Mouse (Mus musculus) lung, postnatal 14 days (tissue): Measurements from ENCODE around the gene Snta1.
A peak's percentile ranks its signal among the peaks of the same experiment; 100 is the strongest.
"Not testable (repeated sequence)": the region's sequence is repeated elsewhere in the genome, so short reads cannot be mapped to it uniquely, and the experiment has no call there.

Experiments used
- DNase-seq: peaks from one replicate; pipeline ENCODE4 v3.0.0; 2021

Snta1 gene

DNA sequence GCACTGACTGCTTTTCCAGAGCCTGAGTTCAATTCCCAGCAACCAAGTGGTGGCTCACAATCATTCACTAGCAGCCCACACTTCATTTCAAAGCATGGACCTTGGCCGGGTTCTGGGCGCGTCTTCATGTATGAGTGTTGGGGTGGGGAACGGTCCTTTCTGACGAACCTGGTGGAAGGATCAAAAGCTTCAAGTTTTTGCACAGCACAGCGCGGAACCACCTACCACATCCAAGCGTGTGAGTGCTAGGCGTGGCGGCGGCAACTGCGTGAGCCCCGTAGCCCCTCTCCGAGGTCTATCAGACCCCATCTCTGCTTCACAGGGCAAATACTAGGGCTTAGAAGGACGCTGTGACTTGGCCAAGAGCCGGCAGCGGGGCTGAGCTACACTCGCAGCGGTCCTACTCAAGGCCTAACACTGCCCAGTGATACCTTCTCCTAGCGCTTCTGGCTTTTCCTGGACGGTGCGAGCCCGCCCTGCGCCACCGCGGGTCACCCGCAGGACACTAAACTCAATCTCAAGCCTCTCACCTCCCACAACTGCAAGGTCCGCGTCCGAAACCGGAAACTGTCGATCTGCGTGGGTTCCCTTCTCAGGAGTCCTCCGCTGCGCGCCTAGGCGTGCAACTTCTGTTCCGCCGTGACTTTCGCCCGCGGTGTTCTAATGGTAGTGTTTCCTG lies 35.6 kb downstream of the Snta1 start:
- DNase-seq, result peak; percentile 90

DNA sequence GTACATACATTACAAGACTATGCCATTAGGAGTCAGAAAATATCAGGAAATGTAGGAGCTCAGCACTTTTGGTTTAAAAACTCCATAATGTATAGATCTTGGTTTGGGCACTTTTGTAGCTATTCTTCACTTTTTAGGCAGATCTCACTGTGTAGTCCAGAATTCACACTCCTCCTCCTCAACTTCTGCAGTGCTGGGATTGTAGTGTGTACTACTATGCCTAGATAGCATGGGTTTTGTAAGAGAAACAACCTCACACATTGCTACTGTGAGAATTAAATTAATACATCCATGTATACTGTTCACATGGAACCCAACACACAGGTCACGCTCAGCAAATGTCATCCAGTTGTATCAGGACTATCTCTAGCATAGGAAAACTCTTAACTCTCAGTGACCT lies 40.4 kb downstream of the Snta1 start:
- DNase-seq, result no peak

DNA sequence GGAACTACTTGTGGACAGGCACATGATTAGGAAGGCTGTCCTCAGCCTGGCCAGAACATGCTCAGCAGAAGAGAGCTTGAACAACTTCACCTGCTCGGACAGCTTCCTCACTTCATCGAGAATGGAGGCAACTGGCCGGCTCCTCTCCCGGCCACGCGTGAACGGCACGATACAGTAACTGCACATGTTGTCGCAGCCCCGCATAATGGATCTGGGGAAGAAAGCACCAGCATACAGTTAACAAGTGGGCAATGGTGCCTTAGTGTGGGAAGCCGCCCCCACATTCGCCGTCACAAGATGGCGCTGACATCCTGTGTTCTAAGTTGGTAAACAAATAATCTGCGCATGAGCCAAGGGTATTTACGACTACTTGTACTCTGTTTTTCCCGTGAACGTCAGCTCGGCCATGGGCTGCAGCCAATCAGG lies 53.9 kb downstream of the Snta1 start:
- DNase-seq, result not testable (repeated sequence)

DNA sequence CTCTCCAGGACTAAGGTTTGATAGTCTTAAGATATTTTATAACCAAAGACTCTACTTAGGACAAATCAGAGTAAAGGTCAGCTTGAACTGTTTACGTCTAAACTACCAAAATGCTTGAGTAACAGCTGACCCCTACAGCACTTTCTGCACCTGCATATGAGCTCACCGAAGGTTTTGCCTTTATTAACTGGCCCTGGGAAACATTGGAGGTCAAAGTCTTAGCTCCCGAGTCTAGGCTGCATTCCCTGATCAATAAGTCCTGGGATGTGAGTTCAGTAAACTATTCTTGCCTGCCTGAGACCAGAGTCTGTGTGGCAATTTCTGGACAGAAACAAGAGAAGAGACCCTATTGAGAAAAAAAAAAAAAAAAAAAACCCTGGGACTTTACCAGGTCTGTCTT lies 59.7 kb downstream of the Snta1 start:
- no peak for DNase-seq

DNA sequence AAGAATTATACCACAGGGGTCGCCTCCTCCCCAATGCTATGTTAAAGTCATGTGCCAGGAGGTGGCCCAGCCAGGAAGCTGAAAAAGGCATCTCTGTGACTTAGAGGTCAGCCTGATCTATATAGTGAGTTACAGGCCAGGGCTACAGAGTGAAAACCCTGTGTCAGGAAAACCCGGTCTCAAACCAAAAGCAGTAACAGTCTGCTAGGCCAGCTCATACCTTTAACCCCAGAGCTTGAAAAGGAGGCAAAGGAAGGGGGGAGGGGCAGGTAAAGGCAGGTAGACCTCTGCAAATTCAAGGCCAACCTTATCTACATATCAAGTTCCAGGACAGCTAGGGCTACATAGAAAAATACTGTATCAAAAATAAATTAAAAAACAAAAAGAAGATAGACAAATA lies 68.5 kb downstream of the Snta1 start:
- no peak for DNase-seq

DNA sequence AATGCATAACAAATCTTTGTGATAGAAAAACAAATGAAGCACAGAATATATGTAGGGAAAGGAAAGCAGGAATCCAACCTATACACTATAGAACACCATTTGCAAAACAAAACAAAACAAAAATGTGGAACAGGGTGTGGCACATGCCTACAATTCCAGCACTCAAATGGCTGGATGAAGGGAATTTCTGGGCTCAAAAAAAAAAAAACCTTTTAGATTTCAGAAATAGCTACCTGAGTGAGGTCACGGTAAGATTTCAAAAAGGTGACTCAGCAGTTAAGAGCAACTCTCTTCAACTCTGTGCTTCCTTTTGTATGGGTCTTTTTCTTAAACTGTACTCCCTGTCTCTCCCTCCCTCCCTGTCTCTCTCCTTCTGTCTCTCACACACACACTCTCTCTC lies 69.7 kb downstream of the Snta1 start:
- DNase-seq, result no peak

DNA sequence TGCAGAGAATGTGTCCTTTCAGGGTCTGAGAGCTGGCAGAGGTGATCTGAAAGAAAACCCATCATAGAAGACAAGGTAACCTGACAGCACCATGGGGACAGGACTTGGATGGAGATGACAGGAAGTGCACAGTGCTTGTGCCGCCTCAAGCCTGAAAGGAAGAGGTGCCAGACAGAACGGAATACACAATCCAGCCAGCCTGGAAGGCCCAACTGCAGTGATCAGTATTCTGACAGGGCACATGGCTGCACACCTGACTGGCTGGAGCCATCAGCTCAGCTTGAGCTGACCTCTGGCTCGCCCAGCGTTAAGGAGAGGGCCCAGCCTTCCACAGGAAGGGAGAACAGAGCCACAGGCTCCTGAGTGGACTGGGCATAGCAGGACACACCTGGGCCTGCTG lies 72.3 kb downstream of the Snta1 start:
- no peak for DNase-seq

DNA sequence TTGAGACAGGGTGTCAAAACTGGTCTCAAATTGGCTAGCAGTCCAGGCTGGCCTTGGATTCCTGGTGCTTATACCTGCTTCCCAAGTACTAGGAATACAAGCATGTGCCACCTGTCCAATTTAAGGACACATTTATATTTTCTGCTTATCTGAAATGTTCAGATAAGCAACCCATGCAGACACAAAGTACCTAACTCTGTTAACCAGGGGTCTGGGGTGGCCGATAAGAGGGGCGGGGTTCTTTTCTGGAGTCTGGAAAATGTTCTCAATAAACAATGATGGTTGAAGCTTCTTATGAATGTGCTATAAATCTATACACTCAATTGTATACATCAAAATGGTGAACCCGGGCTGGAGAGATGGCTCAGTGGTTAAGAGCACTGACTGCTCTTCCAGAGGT lies 81.0 kb downstream of the Snta1 start:
- DNase-seq, result no peak
